Mouse (Mus musculus) embryo, embryonic 10 days (tissue): ENCODE measurements at regions not wholly inside any gene's neighbourhood (a gene's known extent, or its start where the extent isn't known, plus 50 kb on each side); places are given as distances from the start of the nearest gene placed in this dataset.
"Not testable (repeated sequence)": the region's sequence is repeated elsewhere in the genome, so short reads cannot be mapped to it uniquely, and the experiment has no call there.

Experiments
- DNase-seq: peaks from one replicate; pipeline ENCODE4 v3.0.0-alpha.2; 2015; ENCODE audit warnings: low spot score

- DNase-seq, result no peak
These were observed 196.2 kb upstream of the Pcsk5 start for GRCm38 (mm10) chr19:18033599-18033998.

- DNase-seq, result no peak
These were observed 188.4 kb upstream of the Pcsk5 start for GRCm38 (mm10) chr19:18025877-18026276.

- no peak for DNase-seq
These were observed 182.9 kb upstream of the Pcsk5 start for GRCm38 (mm10) chr19:18020351-18020750.

- DNase-seq, result no peak
These were observed 177.9 kb upstream of the Pcsk5 start for GRCm38 (mm10) chr19:18015371-18015770.

- no peak for DNase-seq
These were observed 174.6 kb upstream of the Pcsk5 start for GRCm38 (mm10) chr19:18012029-18012428.

- no peak for DNase-seq
These were observed 160.1 kb upstream of the Pcsk5 start for GRCm38 (mm10) chr19:17997561-17997960.

- no peak for DNase-seq
These were observed 146.0 kb upstream of the Pcsk5 start for GRCm38 (mm10) chr19:17983416-17983815.

GRCm38 (mm10) chr19:17965566-17965965 lies 128.1 kb upstream of the Pcsk5 start:
- DNase-seq, result no peak

- peak; percentile 13 for DNase-seq
These were observed 121.0 kb upstream of the Pcsk5 start for GRCm38 (mm10) chr19:17958440-17958839.

GRCm38 (mm10) chr19:17932665-17933064 lies 95.2 kb upstream of the Pcsk5 start:
- DNase-seq, result no peak

- DNase-seq, result not testable (repeated sequence)
These were observed 89.7 kb upstream of the Pcsk5 start for GRCm38 (mm10) chr19:17927121-17927520.

GRCm38 (mm10) chr19:17907579-17907978 lies 70.1 kb upstream of the Pcsk5 start:
- DNase-seq, result no peak

GRCm38 (mm10) chr19:17904120-17904519 lies 66.7 kb upstream of the Pcsk5 start:
- no peak for DNase-seq

- no peak for DNase-seq
These were observed 55.2 kb upstream of the Pcsk5 start for GRCm38 (mm10) chr19:17892615-17893014.
